Mouse (Mus musculus) spleen, adult 12 weeks (tissue): ENCODE results near the gene Pou5f2.

Source experiments
- DNase-seq: peaks from one replicate; pipeline ENCODE4 v3.0.0; 2022; ENCODE audit warnings: low spot score

The Pou5f2 gene

GRCm38 (mm10) chr13:78024683-78025294 lies at the start of gene Pou5f2:
Gene Pou5f2, plus strand, starts transcription at chr13:78024902.
- DNase-seq: no peak

DNA sequence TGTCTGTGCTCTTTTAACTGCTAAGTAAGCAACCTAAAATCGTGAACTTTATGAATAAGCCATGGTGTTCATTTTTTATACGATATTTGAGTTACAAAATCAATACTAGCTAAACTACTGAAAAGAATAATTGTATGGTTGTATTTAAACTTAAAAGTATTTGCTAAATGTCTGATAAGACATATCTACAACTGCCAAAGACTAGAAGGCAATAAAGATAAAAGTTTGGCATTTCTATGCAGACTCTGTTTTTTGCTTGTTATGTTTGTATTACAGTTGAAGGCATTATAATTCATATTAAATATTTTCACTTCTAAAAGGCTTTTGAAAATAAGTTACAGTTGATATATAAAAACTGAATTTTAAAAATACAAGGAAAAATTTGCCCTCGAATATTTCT lies 48.5 kb upstream of the Pou5f2 start:
- DNase-seq: no peak

- DNase-seq: no peak
Measured at GRCm38 (mm10) chr13:77977121-77977520, 47.6 kb upstream of the Pou5f2 start.

- DNase-seq: no peak
Measured at GRCm38 (mm10) chr13:77982105-77982851, 42.4 kb upstream of the Pou5f2 start.

DNA sequence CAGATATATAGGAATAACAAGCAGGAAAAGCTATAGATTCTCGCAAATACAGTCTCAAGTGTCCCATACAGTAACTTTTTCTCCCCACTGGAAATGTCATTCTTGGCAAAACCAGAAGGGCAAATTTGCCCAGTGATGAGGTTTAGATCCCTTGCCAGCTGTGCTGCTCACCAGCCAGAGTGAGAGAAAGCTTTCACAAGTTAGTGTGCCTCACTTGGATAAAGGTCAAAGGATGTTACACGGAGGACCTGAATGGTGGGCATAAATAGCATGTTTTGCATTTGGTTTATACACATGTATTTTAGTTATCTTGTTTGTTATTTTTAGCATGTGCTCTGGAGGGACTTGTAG lies 41.9 kb upstream of the Pou5f2 start:
- DNase-seq: no peak

DNA sequence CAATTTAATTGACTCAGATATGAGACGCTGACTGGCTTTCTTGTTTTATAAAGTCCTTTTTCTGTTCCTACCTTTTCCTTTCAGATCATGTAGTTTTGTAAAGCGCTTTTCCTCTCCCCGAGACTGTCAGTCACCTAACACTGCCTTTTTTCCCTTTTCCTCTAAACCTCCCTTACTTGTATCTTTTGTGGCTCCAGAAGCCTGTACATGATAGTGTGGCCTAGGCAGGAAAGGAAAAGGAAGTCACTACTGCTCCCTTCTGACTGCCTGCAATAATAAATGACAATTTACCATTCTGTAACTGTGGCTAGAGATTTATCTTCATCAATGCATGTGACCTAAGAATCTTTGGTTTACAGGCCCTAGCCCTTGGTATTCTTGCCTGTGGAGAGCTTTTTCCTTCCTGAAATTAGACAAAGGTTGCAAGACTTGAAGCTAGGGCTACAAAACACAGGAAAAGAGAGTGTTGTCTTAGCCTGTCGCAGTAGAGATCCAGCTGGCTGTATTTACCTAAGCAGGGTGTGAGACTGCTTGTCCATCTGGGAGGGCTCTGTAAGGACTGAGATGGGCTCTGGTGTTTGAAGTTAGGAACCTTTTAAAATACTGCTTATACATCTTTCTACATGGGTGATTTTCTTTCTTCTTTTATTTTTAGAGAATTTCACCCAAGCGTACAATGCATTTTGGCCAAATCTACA lies 33.4 kb upstream of the Pou5f2 start:
- no peak for DNase-seq

- no peak for DNase-seq
Measured at GRCm38 (mm10) chr13:78004649-78005048, 20.1 kb upstream of the Pou5f2 start.

GRCm38 (mm10) chr13:78005344-78005743 lies 19.4 kb upstream of the Pou5f2 start:
- DNase-seq: no peak

DNA sequence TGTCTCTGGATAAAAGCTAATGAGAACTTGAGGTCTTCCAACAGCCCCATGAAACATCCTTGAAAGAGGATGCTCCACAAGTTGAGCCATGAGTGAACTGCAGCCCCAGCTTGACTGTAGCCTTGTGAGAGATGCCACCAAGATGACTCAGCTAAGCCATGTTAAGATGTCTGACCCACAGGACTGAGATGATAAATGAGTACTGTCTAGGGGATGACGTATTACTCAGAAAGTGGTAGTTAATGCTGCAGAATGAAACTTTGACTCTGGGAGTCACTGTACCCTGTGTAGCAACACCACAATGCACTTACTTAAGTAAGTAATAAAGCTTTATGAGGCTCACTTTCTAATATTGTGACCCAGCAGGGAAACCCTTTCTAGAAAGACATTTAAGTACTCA lies 14.5 kb upstream of the Pou5f2 start:
- DNase-seq: no peak

DNA sequence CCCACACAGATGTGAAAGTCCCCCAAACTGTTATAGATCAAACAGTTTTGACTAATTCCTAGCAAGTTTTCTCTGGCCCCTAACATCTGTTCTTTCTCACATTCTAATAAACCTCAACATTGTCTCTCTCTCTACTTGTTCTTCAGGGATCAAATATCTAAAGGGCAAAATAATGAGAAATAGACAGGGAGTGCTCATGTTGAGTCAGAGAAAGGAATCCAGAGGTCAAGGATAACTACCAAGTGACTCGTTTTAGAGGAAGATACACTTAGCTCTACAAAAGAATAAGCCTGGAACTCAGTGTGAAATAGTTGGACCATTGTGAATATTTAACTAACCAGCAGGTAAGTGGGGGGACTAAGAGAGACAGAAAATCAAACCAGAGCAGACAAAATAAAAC lies 8.1 kb downstream of the Pou5f2 start:
- DNase-seq: no peak

DNA sequence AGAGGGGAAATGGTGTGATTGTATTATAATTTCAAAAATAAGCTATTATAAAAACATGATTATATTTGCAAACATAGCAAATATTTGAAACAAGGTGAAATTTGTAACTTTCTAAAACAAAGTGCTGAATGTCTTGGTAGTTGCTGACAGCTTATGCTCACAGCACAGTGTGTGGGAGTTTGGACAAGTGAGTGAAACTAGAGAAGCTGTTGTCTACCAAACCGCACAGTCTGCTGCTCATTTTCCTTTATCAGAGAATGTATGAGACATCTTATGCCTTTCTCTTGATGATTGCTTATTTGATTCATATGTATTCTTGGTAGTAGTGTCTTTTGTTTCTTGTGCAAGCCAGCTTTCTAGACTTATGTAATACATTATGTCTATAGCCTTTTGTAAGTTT lies 12.5 kb downstream of the Pou5f2 start:
- DNase-seq: no peak

DNA sequence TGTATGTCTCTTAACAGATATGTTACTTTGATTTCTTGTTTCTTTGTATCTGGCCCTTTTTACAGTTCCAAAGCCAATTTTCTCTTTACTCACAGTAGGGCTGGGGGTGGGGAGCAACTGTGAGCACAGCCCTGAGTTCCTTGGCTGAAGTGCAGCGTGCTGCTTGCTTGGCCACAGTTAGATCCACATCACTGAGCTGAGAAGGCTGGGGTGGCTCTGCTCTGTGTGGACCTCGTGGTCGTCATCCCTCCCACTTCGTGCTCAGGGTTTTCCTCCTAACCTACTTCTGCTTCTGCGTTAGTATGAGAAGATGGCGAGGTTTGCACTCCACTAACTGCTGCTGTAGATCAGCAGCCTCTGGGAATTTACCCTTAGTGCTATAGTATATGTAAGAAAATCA lies 18.5 kb downstream of the Pou5f2 start:
- DNase-seq: no peak

DNA sequence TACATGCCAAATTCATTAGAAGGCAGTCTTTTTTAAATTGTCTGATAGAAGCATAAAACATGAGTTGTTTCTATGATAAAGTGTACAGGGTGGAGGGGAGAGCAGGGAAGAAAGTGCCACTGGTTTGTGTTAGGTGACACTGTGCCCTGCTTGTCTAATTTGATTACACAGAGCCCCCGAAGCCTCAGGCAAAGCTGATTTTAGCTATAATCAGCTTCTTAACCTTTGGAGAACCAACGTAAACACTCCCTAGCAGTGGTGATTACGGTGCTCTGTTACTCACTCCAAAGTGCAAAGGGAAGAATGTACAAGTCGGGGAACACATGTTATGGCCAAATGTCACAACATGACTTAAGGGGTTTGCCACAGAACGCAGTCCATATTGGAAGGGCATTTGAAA lies 20.4 kb downstream of the Pou5f2 start:
- DNase-seq: no peak
